Mouse (Mus musculus): ENCODE measurements around the gene Aff2. TPM values are rescaled to one million over a fixed set of nuclear protein-coding genes. Genes with fewer than 3 reads are reported as not detected.

The Aff2 gene
- not detected in 2 replicates for polyA plus RNA-seq (2012; ENCODE audit: low replicate concordance)

DNA sequence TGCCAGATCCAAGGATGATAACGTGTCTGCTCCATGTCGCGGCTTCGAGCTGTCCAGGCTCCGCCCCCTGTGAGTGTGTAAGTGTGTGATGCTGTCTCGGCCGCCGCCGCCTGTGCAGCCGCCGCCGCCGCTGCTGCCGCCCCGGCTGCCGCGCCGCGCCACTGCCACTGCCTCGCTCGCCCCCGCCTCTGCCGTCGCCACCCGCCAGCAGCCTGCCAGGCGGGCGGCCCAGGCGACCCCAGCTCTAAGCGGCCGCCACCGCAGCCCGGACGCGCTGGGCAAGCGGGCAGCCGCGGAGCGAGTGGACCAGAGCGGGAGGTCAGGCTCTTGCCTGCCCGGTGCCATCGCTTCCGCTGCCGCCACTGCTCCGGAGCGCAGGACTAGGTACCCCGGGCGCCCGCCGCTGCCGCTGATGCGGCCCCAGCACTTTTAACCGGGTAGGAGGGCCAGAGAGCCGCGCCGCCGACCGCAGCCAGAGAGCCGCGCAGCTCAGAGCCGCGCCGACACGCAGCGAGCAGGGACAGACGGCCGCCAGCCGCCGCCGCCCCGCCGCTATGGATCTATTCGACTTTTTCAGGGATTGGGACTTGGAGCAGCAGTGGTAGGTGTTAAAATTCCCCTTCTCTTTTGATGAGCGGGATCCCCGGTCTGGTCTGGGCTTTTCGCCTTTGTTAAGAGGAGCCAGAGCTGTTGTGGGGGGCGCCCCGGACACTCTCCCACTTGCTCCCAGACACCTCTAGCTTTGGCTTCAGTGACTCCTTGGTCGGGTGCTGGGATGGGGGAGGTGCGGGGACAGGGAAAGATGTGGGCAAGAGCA is at the start of gene Aff2:
TSS of gene Aff2 (plus strand) at position 57 of the 817 bp plus-strand sequence.

Measured in leukemia stem cell, adult 10-12 weeks (primary cell).